In genomic region chr9:21866641-21867040, GRCm38 (mm10) we compare ENCODE assay signal across 10 mouse cellular contexts. TPM values are rescaled to one million over a fixed set of nuclear protein-coding genes. Genes with fewer than 3 reads are reported as not detected.
DNase-seq lines count a peak whose midpoint lies in the region; ATAC-seq and TF ChIP-seq lines count a peak whose summit lies in the region.
"Had no signal": no experiment of that assay in that cellular context is flagged by ENCODE, and none has a peak within 500 bp of the region (broad histone marks: within the 10 kb centered on the region; RNA-seq: fewer than 3 reads in every experiment).

No protein-coding gene starts in this region.

- no peak for TF ChIP-seq POLR2A in ES-Bruce4 (IDR thresholded peaks at IDR 0.05; ENCODE audit: insufficient read depth, low read length)

- peaks cover 6% of the 10 kb centered on the region; the same call in 1 of the 2 replicates for H3K4me1 ChIP-seq in heart, embryonic 10.5 days
- H3K4me1 ChIP-seq in ES-Bruce4 (ENCODE audit: control insufficient read depth, insufficient read depth, low read length) = peaks cover 2% of the 10 kb centered on the region
- H3K4me1 ChIP-seq in hindbrain, postnatal 0 days (ENCODE audit: insufficient read depth, low read length) = no peaks in the 10 kb centered on the region
- H3K4me1 ChIP-seq: intestine, embryonic 15.5 days had no signal

- no peak overlapping the region for H3K27ac ChIP-seq in heart, embryonic 10.5 days
- peak overlapping the region; percentile 41 for H3K27ac ChIP-seq in ES-Bruce4 (ENCODE audit: insufficient read depth, low read length)
- H3K27ac ChIP-seq in hindbrain, postnatal 0 days = 0 out of 2 replicates have a peak overlapping the region, but pooled peaks have one; percentile 54
- H3K27ac ChIP-seq: intestine, embryonic 15.5 days; midbrain, embryonic 12.5 days had no signal

- H3K4me3 ChIP-seq in heart, embryonic 10.5 days = no peak overlapping the region
- no peak overlapping the region for H3K4me3 ChIP-seq in ES-Bruce4 (ENCODE audit: low read depth, low read length)
- no peak overlapping the region for H3K4me3 ChIP-seq in hindbrain, postnatal 0 days (ENCODE audit: low read length)
- H3K4me3 ChIP-seq: intestine, embryonic 15.5 days; midbrain, embryonic 12.5 days had no signal

- WGBS in heart, embryonic 10.5 days = 62% methylated on average over 2 of the region's 2 CpGs
- WGBS in hindbrain, postnatal 0 days = 41% methylated on average over 2 of the region's 2 CpGs

- no peak overlapping the region for H3K9ac ChIP-seq in ES-Bruce4 (ENCODE audit: low read depth, poor library complexity, severe bottlenecking)
- H3K9ac ChIP-seq in hindbrain, postnatal 0 days (replicated peaks; ENCODE audit: low read length) = no peak overlapping the region
- H3K9ac ChIP-seq: intestine, embryonic 15.5 days; midbrain, embryonic 12.5 days had no signal

- no peak overlapping the region for H3K4me2 ChIP-seq in hindbrain, postnatal 0 days (ENCODE audit: low read depth, low read length)
- H3K4me2 ChIP-seq: intestine, embryonic 15.5 days; midbrain, embryonic 12.5 days had no signal

- 0 out of 2 replicates have a peak, but pooled peaks have one; percentile 14 for TF ChIP-seq EP300 in ES-Bruce4 (IDR thresholded peaks at IDR 0.05; ENCODE audit: insufficient read depth, low read depth, low read length)

- no peaks in the 10 kb centered on the region for H3K9me3 ChIP-seq in heart, embryonic 10.5 days
- 0 out of 2 replicates have a peak, but pooled peaks cover 4% of the 10 kb centered on the region for H3K9me3 ChIP-seq in ES-Bruce4 (replicated peaks; ENCODE audit: control insufficient read depth, insufficient read depth, low read length, poor library complexity, severe bottlenecking)
- no peaks in the 10 kb centered on the region for H3K9me3 ChIP-seq in hindbrain, postnatal 0 days (ENCODE audit: low read length)
- H3K9me3 ChIP-seq: intestine, embryonic 15.5 days; midbrain, embryonic 12.5 days had no signal

- no peak for TF ChIP-seq CTCF in ES-Bruce4 (IDR thresholded peaks at IDR 0.05; ENCODE audit: low read depth, low read length)
- TF ChIP-seq CTCF in hindbrain, postnatal 0 days (IDR thresholded peaks at IDR 0.05; ENCODE audit: low read depth) = no peak

- no peaks in the 10 kb centered on the region for H3K36me3 ChIP-seq in heart, embryonic 10.5 days
- no peaks in the 10 kb centered on the region for H3K36me3 ChIP-seq in ES-Bruce4 (ENCODE audit: control insufficient read depth, insufficient read depth, low read length, poor library complexity, severe bottlenecking)
- no peaks in the 10 kb centered on the region for H3K36me3 ChIP-seq in hindbrain, postnatal 0 days (ENCODE audit: insufficient read depth, low read length)
- H3K36me3 ChIP-seq: intestine, embryonic 15.5 days; midbrain, embryonic 12.5 days had no signal

- ATAC-seq in hindbrain, postnatal 0 days = no peak
- ATAC-seq: intestine, embryonic 15.5 days had no signal

- peaks cover 3% of the 10 kb centered on the region; the same call in 1 of the 2 replicates for H3K27me3 ChIP-seq in heart, embryonic 10.5 days (ENCODE audit: insufficient read depth, poor library complexity, severe bottlenecking)
- H3K27me3 ChIP-seq in ES-Bruce4 (ENCODE audit: control insufficient read depth, insufficient read depth, low read length, poor library complexity, severe bottlenecking) = no peaks in the 10 kb centered on the region
- H3K27me3 ChIP-seq in hindbrain, postnatal 0 days (ENCODE audit: insufficient read depth, low read length) = no peaks in the 10 kb centered on the region
- H3K27me3 ChIP-seq: intestine, embryonic 15.5 days; midbrain, embryonic 12.5 days had no signal

- DNase-seq in heart, adult 18-20 months = peak; percentile 58 to 77
- no peak for DNase-seq in heart, embryonic 10.5 days (ENCODE audit: low spot score)
- peak; percentile 40 for DNase-seq in brain, adult 2 months (ENCODE audit: low read depth, low spot score)
- DNase-seq in hindbrain, postnatal 0 days (ENCODE audit: low spot score) = peak; percentile 21
- DNase-seq in cerebellum, adult 18-20 months = no peak
- DNase-seq in T-cell, adult 2 months (ENCODE audit: low spot score) = no peak
- DNase-seq in frontal cortex, adult 2 months (ENCODE audit: extremely low spot score in 1 of 2, low spot score in 1 of 2) = no peak

RNA-seq across cellular contexts. Expression of gene Dock6, which starts 14.2 kb away (rescaled TPM):
- total RNA-seq in heart, adult 18-20 months (2021) = 10 to 100 TPM; 24.3 to 24.6 TPM
- 47.9 and 56.9 TPM in 2 replicates for polyA plus RNA-seq in heart, embryonic 10.5 days (2016; fragmentation: Nextera tagmentation; extraction: Ambion mirVana)
- polyA plus RNA-seq in ES-Bruce4 (2011; ENCODE audit: insufficient read depth, insufficient read length, low read depth, missing spikeins) = 74.9 and 80.8 TPM in 2 replicates
- 15.6 and 20.6 TPM in 2 replicates for total RNA-seq in hindbrain, postnatal 0 days (2014; rRNA removed)
- polyA plus RNA-seq in hindbrain, postnatal 0 days (2015; fragmentation: Nextera tagmentation; extraction: Ambion mirVana) = 11.5 and 11.7 TPM in 2 replicates
- 47.7 and 50.1 TPM in 2 replicates for polyA plus RNA-seq in frontal cortex, adult 2 months (2012; rRNA removed)

RNA-seq across cellular contexts. Expression of gene Angptl8, which starts 31.3 kb away (rescaled TPM):
- under 1 TPM in 1 of 2 experiments, not detected in 1; 0.69 TPM for total RNA-seq in heart, adult 18-20 months (2021)
- polyA plus RNA-seq in heart, embryonic 10.5 days (2016; fragmentation: Nextera tagmentation; extraction: Ambion mirVana) = 2.5 and 5.7 TPM in 2 replicates
- polyA plus RNA-seq in ES-Bruce4 (2011; ENCODE audit: insufficient read depth, insufficient read length, low read depth, missing spikeins) = not detected in 2 replicates
- total RNA-seq in hindbrain, postnatal 0 days (2014; rRNA removed) = not detected in 2 replicates
- 0.34 and 0.57 TPM in 2 replicates for polyA plus RNA-seq in hindbrain, postnatal 0 days (2015; fragmentation: Nextera tagmentation; extraction: Ambion mirVana)
- polyA plus RNA-seq in frontal cortex, adult 2 months (2012; rRNA removed) = not detected in 2 replicates

RNA-seq across cellular contexts. Expression of gene Rab3d, which starts 51.4 kb away (rescaled TPM):
- total RNA-seq in heart, adult 18-20 months (2021) = 10 to 100 TPM; 16.2 to 18.2 TPM
- polyA plus RNA-seq in heart, embryonic 10.5 days (2016; fragmentation: Nextera tagmentation; extraction: Ambion mirVana) = 6.2 and 6.8 TPM in 2 replicates
- 5.7 and 7.8 TPM in 2 replicates for polyA plus RNA-seq in ES-Bruce4 (2011; ENCODE audit: insufficient read depth, insufficient read length, low read depth, missing spikeins)
- 23.1 and 28.6 TPM in 2 replicates for total RNA-seq in hindbrain, postnatal 0 days (2014; rRNA removed)
- 20.3 and 21.6 TPM in 2 replicates for polyA plus RNA-seq in hindbrain, postnatal 0 days (2015; fragmentation: Nextera tagmentation; extraction: Ambion mirVana)
- polyA plus RNA-seq in frontal cortex, adult 2 months (2012; rRNA removed) = 10.9 and 13.6 TPM in 2 replicates

Comparison
In these comparisons a context has a peak if more than half of its experiments do, and no peak if none do; other contexts are left out.
1. DNase-seq: peak in heart, adult 18-20 months (2 of 2), brain, adult 2 months (single experiment) and hindbrain, postnatal 0 days (single experiment); none in heart, embryonic 10.5 days (single experiment), cerebellum, adult 18-20 months (0 of 2), T-cell, adult 2 months (single experiment) and frontal cortex, adult 2 months (0 of 2).